Mouse (Mus musculus) stomach, postnatal 0 days (tissue): ENCODE data around the gene 3110070M22Rik. TPM values are rescaled to one million over a fixed set of nuclear protein-coding genes. Genes with fewer than 3 reads are reported as not detected.

Experiments
- ATAC-seq: fragments of 200-750 bp; cut with Nextera tagmentation; 2 replicates; pipeline ENCODE4 v1.8.0; 2017; ENCODE audit not compliant: low FRiP score, low TSS enrichment
- DNase-seq: peaks from one replicate; pipeline ENCODE4 v3.0.0-alpha.2; 2016; ENCODE audit warnings: low spot score
- H3K27ac ChIP-seq: fragments of 300-500 bp; sonication (generic); replicated peaks from 2 replicates; pipeline ENCODE4 v1.5.1; 2014; ENCODE audit warnings: mild to moderate bottlenecking, control low read depth
- H3K27me3 ChIP-seq: fragments of 300-500 bp; sonication (generic); 2 replicates; pipeline ENCODE4 v1.6.1; 2014; ENCODE audit warnings: low read length; ENCODE audit not compliant: control insufficient read depth, insufficient read depth
- H3K36me3 ChIP-seq: fragments of 300-500 bp; sonication (generic); 2 replicates; pipeline ENCODE4 v1.6.1; 2014; ENCODE audit warnings: low read length, mixed read lengths; ENCODE audit not compliant: control insufficient read depth, insufficient read depth
- H3K4me1 ChIP-seq: fragments of 300-500 bp; sonication (generic); replicated peaks from 2 replicates; pipeline ENCODE4 v1.6.1; 2014; ENCODE audit warnings: antibody characterized with exemption; ENCODE audit not compliant: control insufficient read depth, insufficient read depth
- H3K4me2 ChIP-seq: fragments of 300-500 bp; sonication (generic); replicated peaks from 2 replicates; pipeline ENCODE4 v1.6.1; 2014; ENCODE audit warnings: low read depth, mild to moderate bottlenecking, control low read depth, moderate library complexity
- H3K4me3 ChIP-seq: fragments of 300-500 bp; sonication (generic); 2 replicates; pipeline ENCODE4 v1.5.1; 2014; ENCODE audit warnings: low read depth, low read length, control low read depth
- H3K9ac ChIP-seq: fragments of 300-500 bp; sonication (generic); 2 replicates; pipeline ENCODE4 v1.6.1; 2014; ENCODE audit warnings: mild to moderate bottlenecking, low read length, control low read depth, mixed read lengths
- H3K9me3 ChIP-seq: fragments of 300-500 bp; sonication (generic); 2 replicates; pipeline ENCODE4 v1.6.1; 2016; ENCODE audit warnings: low read length; ENCODE audit not compliant: control insufficient read depth
- CTCF ChIP-seq: IDR thresholded peaks from 2 replicates; pipeline ENCODE4 v1.5.1; 2016; ENCODE audit warnings: antibody characterized with exemption, low read depth, mild to moderate bottlenecking, moderate library complexity
- EP300 ChIP-seq: optimal IDR thresholded peaks from 2 replicates; pipeline ENCODE3; 2016; ENCODE audit warnings: antibody characterized with exemption
- WGBS: fragments of 180-500 bp; shearing (Covaris S2); extraction: QIAGEN DNeasy Blood & Tissue Kit; methylation state at CpG from one replicate; pipeline ENCODE4 v1.1.7; 2014; 5-methylcytosine and 5-hydroxymethylcytosine counted together
- polyA plus RNA-seq: library from polyadenylated mRNA; unstranded; fragments of >200 nt; fragmentation: Nextera tagmentation; extraction: Ambion mirVana; gene quantifications from 2 replicates; pipeline ENCODE4 v1.2.1, GENCODE M21; 2015

Gene 3110070M22Rik
- polyA plus RNA-seq, 1 experiment from 2014 or later: 1.2 TPM

DNA sequence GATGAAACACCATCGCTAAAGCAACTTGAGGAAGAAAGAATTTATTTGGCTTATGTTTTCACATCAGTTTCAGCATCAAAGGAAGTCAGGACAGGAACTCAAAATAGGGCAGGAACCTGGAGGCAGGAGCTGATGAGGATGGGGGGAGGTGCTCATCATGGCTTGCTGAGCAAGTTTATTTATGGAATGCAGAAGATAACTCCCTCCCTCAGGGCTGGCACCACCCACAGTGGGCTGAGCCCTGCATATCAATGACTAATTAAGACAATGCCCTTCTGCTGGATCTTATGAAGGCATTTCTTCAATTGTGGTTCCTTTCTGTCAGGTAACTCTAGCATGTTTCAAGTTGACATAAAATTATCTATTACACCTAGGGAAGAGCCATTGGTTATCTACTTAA, 45.9 kb downstream of the 3110070M22Rik start:
- H3K27ac ChIP-seq: no peak overlapping the region
- H3K4me1 ChIP-seq: no peaks in the 10 kb centered on the region
- no peak overlapping the region for H3K4me2 ChIP-seq
- H3K27me3 ChIP-seq: no peaks in the 10 kb centered on the region
- H3K36me3 ChIP-seq: peaks cover 15% of the 10 kb centered on the region
- TF ChIP-seq EP300 (no peak), CTCF (no peak)
- WGBS: 96% methylated on average over 1 of the region's 1 CpGs
- DNase-seq: no peak
- H3K4me3 ChIP-seq: no peak overlapping the region
- H3K9ac ChIP-seq: no peak overlapping the region
- no peaks in the 10 kb centered on the region for H3K9me3 ChIP-seq
- no peak for ATAC-seq

Other genes with a start within 250 kb of the 3110070M22Rik start
- 41.8 and 47.1 TPM in 2 replicates for gene Paip1, start 59.8 kb downstream of the 3110070M22Rik start, polyA plus RNA-seq
- gene 4833420G17Rik, start 25.6 kb downstream of the 3110070M22Rik start, polyA plus RNA-seq: 24.1 and 24.4 TPM in 2 replicates
- 1.2 and 1.3 TPM in 2 replicates for gene Tmem267, start 344 bp downstream of the 3110070M22Rik start, polyA plus RNA-seq
- 0.10 and 0.31 TPM in 2 replicates for gene Ccl28, start 135.4 kb upstream of the 3110070M22Rik start, polyA plus RNA-seq
- gene Hmgcs1, start 202.0 kb upstream of the 3110070M22Rik start, polyA plus RNA-seq: 131 and 140 TPM in 2 replicates